Mouse (Mus musculus) layer of hippocampus, adult 9-11 months (tissue): ENCODE measurements around the gene I830077J02Rik.
"Not testable (repeated sequence)": the region's sequence is repeated elsewhere in the genome, so short reads cannot be mapped to it uniquely, and the experiment has no call there.

Experiments
- DNase-seq: peaks from one replicate; pipeline ENCODE4 v3.0.0; 2022

I830077J02Rik gene

GRCm38 (mm10) chr3:105917656-105918354 is 14.7 kb downstream of the I830077J02Rik start:
- DNase-seq = no peak

DNA sequence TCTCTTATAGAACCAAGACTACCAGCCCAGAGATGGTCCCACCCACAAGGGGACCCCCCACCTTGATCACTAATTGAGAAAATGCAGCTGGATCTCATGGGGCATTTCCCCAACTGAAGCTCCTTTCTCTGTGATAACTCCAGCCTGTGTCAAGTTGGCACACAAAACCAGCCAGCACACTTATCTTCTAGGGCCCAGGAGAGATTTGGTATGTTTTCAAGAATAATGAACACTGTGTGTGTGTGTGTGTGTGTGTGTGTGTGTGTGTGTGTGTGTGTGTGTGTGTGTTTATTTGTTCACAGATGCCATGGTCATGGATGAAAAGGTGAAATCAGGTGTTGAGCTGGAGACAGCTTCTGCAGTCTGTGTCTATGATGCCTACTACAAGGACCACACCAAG is 16.0 kb downstream of the I830077J02Rik start:
- not testable (repeated sequence) for DNase-seq

DNA sequence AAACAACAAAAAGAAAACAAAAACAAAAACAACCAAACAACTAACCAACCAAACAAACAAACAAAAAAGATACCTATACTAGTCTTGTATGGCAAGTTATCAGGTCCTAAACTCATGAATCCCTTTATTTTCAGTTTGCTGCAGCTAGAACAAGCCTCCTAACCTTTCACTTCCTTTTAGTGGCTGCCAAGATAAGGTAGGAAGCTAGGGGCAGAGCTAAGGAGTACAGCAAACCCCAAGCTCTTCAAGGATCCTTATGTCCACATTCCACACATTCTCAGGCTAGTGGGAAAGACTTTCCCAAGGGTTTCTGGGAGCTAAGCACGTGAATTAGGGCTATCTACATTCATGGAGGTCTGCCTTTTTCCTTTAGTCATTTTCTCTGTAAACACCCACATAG is 17.2 kb downstream of the I830077J02Rik start:
- DNase-seq = no peak

GRCm38 (mm10) chr3:105913839-105914681 is 18.4 kb downstream of the I830077J02Rik start:
- DNase-seq = no peak

DNA sequence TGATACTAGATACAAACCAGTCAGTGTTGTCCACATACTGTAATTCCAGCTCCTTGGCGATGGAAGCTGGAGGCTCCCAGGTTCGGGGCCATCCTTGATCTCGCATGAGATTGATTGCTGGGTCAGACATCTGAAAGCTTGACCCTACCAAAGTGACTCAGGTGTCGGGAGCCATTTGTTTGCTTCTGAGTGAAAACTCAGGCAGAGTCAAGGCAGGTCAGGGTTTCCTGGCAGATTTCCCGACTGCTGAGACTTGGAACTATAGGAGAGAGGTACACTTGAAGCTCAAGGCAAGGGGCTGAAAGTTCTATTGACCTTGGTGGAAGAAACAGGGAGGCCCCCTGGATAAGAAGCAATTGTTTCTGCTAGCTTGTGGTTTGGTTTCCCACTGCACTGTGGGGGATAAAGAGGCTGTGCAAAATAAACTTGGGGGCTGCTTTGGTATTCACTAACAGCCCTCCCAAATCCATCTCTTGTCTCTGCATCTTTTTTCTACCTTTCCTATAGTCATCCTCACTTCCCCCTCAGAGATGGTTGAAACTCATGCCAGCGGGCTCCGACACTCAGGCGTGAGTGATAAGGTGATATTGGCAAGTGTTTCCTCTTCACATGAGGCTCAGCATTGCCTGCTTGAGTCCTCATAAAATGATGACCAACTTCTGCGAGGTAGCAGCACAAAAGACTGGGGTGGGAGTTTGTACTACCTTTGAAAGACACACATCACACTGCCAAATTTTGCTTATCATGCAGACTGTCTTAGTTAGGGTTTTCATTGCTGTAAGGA is 20.2 kb downstream of the I830077J02Rik start:
- DNase-seq = no peak

DNA sequence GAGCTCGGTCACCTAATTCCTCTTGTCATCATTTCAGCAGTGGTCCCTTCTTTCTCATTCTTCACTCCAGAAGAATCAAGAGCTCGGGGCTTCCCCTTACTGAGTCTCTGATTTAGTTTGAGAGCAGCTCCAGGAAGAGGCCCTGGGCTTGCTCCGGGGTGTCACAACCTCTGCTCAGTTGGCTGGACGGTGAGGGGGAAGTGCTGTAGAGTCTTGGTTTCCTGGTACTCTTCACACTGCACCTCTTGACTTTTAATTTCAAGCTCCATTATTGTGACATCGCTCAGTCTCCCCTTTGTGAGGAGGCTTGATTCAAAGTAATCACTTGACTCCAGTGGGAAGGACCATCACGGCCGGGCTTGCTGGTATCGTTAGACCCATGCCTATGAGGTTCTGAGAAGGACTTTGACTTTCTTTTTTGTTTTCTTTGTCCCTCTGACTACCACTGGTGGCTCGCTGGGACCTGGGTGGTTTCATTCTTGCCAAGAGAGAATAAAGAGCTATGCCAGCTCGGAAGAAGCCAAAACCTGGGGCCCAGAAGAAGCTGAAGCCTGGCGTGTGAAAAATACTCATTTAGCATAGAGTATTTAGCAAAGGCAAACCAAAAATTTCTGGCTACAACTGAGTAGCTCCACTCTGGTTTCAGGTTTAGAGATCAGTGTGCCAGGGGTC is 21.8 kb downstream of the I830077J02Rik start:
- DNase-seq = peak; percentile 54

DNA sequence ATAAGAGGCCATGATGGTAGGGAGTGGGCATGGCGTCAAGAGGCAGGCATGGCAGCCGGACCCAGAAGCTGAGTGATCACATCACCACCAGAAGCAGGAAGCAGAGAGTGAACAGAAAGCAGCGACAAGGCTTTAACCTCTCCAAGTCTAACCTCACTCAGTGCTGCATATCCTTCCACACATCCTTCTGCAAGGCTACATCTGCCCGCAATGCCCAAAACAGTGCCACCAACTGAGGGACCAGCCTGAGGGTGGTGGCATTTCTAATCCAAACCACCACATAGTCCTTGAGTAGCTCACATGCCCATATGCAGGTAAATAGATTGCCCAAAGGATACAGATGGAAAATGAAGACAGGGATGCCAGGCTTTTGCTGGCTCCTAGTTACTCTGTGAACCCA is 23.5 kb downstream of the I830077J02Rik start:
- no peak for DNase-seq

DNA sequence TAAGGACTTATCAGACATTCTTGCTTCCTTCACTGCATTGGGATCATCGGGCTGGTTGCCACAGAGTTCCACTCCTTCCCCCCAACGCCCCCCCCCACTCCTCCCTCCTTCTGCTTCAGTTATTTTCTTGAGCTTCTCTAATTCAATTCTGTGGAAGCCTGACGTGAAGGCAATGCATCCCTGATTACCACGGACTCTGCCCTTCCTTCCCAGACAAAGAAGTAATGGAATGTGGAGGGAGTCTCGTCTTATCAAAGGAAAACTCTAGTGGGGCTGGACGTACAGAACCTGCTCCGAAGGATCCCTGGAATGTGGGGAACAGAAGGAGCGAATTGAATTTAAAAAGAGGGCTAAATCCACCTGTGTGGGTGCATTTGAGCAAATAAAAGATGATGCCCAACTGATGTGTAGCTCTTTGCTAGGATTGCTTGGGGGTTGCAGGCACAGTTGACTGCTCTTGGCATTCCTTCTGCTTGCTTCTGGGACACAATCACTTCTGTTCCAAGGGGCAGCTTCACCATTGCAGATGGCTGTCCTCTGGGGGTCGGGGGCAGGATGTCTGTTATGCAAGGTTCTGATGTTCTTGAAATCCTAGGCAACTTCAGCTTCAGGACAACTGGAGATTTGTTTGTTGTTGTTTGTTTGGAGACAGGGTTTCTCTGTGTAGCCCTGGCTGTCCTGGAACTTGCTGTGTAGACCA is 24.4 kb downstream of the I830077J02Rik start:
- DNase-seq = no peak

DNA sequence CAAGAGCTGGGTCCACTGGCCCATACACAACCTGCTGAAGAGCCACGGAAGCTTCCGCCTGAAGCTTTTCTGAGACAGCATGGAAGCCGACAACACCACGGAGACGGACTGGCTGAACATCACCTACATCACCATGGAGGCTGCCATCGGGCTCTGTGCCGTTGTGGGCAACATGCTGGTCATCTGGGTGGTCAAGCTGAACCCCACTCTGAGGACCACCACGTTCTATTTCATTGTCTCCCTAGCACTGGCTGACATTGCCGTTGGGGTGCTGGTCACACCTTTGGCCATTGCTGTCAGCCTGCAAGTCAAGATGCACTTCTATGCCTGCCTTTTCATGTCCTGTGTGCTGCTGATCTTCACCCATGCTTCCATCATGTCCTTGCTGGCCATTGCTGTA is 27.7 kb downstream of the I830077J02Rik start:
- no peak for DNase-seq

- DNase-seq = no peak
Measured at GRCm38 (mm10) chr3:105904213-105904612, 28.3 kb downstream of the I830077J02Rik start.

DNA sequence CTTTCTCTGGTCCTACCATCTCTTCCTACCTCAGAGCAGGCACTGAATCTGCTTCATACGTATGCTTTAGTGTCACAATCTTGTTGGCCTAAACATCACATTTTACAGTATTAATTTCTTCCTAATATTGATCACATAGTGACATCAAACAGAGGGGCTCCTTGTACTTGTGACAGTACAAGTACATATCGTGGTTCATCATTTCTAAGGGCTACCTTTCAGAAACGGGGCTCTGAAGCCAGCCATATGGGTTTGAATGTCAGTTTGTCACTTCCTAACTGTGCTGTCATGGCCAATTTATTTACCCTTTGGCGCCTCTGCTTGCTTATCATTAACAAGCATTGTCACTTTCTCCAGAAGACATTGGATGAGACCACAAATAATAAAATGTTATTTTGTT is 31.0 kb downstream of the I830077J02Rik start:
- DNase-seq = no peak

- peak; percentile 63 for DNase-seq
Measured at GRCm38 (mm10) chr3:105900716-105901115, 31.7 kb downstream of the I830077J02Rik start.

- DNase-seq = no peak
Measured at GRCm38 (mm10) chr3:105900266-105900665, 32.2 kb downstream of the I830077J02Rik start.

GRCm38 (mm10) chr3:105899394-105900147 is 32.9 kb downstream of the I830077J02Rik start:
- DNase-seq = peak; percentile 71

- DNase-seq = no peak
Measured at GRCm38 (mm10) chr3:105898861-105899260, 33.6 kb downstream of the I830077J02Rik start.

DNA sequence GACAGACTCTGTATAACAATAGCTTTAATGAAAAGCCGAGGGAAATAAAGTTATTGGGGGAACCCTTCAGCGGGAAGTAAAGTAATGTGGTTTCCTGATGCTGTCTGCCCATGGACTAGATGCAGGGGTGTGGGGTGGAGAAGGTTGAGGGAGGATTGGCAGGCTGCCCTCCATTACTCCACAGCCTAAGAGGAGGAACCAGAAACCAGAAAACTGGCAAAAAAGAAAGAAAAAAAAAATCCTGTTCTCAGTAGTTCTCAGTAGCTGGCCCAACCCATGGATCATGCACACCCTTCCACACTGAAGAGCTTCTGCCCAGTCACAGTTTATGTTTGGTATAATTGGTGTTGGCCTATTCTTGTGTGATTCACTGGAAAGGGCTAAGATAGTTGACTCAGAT is 34.1 kb downstream of the I830077J02Rik start:
- DNase-seq = peak; percentile 84

GRCm38 (mm10) chr3:105896811-105897210 is 35.7 kb downstream of the I830077J02Rik start:
- DNase-seq = no peak

DNA sequence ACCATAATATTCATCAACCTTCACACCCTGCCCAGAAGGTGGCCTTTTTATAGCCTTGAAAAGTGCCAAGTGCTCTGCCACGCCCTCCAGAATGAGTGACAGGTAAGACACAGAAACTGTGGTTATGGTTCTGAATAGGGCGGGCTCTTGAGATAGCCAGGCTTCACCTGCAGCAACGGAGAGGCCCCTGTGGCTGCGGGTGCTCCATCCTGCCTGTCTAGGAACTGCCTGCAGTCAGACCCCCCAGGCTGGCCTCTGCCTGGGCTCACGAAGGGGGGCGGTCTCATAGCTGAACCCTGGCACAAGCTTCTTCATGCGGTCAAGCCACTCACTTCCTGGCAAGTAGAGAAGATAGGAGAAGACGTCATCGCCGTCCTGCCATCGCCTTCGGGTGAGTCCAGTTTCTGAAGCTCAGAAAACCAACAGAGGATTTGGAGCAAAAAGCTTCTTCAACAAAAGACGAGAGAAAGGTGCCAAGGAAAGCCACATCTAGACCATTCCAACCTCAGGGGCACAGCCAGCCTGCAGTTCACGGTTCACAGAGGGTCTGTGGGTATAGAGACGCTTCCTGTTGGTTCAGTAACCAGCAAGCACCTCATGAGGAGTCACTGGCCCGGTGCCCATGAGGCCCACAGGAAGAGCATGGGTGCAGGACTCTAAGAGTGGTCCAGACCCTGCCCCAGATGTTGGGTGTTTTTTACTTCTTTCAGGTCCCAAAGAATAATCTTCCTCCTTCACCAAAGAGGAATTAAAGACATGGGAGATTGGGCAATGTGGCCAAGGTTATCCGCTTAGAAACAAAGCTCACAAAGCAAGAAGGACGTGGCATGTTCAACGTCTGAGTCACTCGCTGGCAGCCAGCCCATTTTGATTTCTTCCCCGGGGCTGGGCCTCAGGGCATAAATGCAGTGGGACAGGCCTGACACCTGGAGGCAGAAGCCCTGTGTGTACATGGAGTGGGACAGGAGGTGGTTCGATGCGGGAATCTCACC is 37.6 kb downstream of the I830077J02Rik start:
- peak; percentile 83 for DNase-seq

DNA sequence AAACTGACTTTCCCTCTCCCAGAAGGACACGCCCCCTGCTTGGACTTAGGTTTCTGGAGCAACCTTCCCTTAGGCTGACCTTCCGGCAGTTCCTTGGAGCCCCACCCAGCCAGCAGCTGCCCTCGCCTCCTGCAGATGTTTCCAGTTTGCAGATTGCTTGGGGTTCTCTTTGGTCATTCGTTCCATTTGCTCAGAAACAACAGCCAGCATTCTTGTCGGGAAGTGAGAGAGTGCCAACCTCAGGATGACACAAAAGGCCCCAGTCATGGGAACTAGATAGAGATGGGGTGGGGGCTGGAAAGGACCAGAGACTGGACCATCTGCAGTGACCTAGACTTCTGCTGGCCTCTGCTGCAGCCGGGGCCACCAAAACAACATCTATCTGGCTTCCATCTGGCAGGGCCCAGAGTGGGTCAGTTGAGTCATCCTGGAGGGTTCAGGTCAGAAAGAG is 38.5 kb downstream of the I830077J02Rik start:
- DNase-seq = peak; percentile 84
